ENCODE assay signal across 14 mouse cellular contexts in genomic region chr13:44626806-44627205, GRCm38 (mm10).
DNase-seq lines count a peak whose midpoint lies in the region; ATAC-seq and TF ChIP-seq lines count a peak whose summit lies in the region.
"Had no signal": no experiment of that assay in that cellular context is flagged by ENCODE, and none has a peak within 500 bp of the region (broad histone marks: within the 10 kb centered on the region; RNA-seq: fewer than 3 reads in every experiment).

No protein-coding gene starts in this region.

- no peak overlapping the region for H3K4me2 ChIP-seq in intestine, postnatal 0 days (replicated peaks; ENCODE audit: low read depth)
- H3K4me2 ChIP-seq in stomach, embryonic 15.5 days = no peak overlapping the region
- H3K4me2 ChIP-seq: limb, embryonic 15.5 days had no signal

- H3K9me3 ChIP-seq in intestine, postnatal 0 days (ENCODE audit: control insufficient read depth) = no peaks in the 10 kb centered on the region
- no peaks in the 10 kb centered on the region for H3K9me3 ChIP-seq in stomach, embryonic 15.5 days
- H3K9me3 ChIP-seq: embryonic facial prominence, embryonic 10.5 days; limb, embryonic 15.5 days; megakaryocyte, embryonic 14.5 days had no signal

- H3K27ac ChIP-seq in intestine, postnatal 0 days (ENCODE audit: low read depth, low read length) = no peak overlapping the region
- H3K27ac ChIP-seq in stomach, embryonic 15.5 days = no peak overlapping the region
- H3K27ac ChIP-seq: embryonic facial prominence, embryonic 10.5 days; limb, embryonic 15.5 days had no signal

- WGBS in intestine, postnatal 0 days = 29% methylated on average over 11 of the region's 11 CpGs
- WGBS in stomach, embryonic 15.5 days = 35% methylated on average over 11 of the region's 11 CpGs

- H3K27me3 ChIP-seq in intestine, postnatal 0 days (replicated peaks; ENCODE audit: control insufficient read depth, insufficient read depth, low read length) = no peaks in the 10 kb centered on the region
- no peaks in the 10 kb centered on the region for H3K27me3 ChIP-seq in stomach, embryonic 15.5 days (replicated peaks)
- H3K27me3 ChIP-seq: limb, embryonic 15.5 days had no signal

- no peaks in the 10 kb centered on the region for H3K4me1 ChIP-seq in intestine, postnatal 0 days (replicated peaks; ENCODE audit: control insufficient read depth, insufficient read depth, low read length)
- H3K4me1 ChIP-seq in stomach, embryonic 15.5 days = peaks cover 11% of the 10 kb centered on the region

- no peak overlapping the region for H3K9ac ChIP-seq in intestine, postnatal 0 days (ENCODE audit: low read depth, low read length)
- no peak overlapping the region for H3K9ac ChIP-seq in stomach, embryonic 15.5 days
- H3K9ac ChIP-seq: limb, embryonic 15.5 days had no signal

- no peak overlapping the region for H3K4me3 ChIP-seq in intestine, postnatal 0 days (ENCODE audit: low read depth, low read length)
- no peak overlapping the region for H3K4me3 ChIP-seq in stomach, embryonic 15.5 days (replicated peaks)
- H3K4me3 ChIP-seq: embryonic facial prominence, embryonic 10.5 days; limb, embryonic 15.5 days; megakaryocyte, embryonic 14.5 days had no signal

- H3K36me3 ChIP-seq in intestine, postnatal 0 days (ENCODE audit: control insufficient read depth, insufficient read depth) = no peaks in the 10 kb centered on the region
- H3K36me3 ChIP-seq in stomach, embryonic 15.5 days = no peaks in the 10 kb centered on the region
- H3K36me3 ChIP-seq: embryonic facial prominence, embryonic 10.5 days; limb, embryonic 15.5 days had no signal

- peak; percentile 59 for ATAC-seq in intestine, postnatal 0 days
- peak; percentile 47; the same call in 1 of the 2 replicates for ATAC-seq in stomach, embryonic 15.5 days (ENCODE audit: insufficient read depth, low FRiP score, low read depth)

- peak; percentile 72 to 82 for DNase-seq in adrenal gland, adult (ENCODE audit: inconsistent age in 2 of 2, low spot score in 1 of 2)
- DNase-seq in adrenal gland, postnatal 4 days (ENCODE audit: low spot score in 2 of 2) = no peak
- DNase-seq in ovary, adult 18-20 months (ENCODE audit: low spot score) = peak; percentile 69
- no peak for DNase-seq in ovary, postnatal 10 days (ENCODE audit: low spot score)
- no peak for DNase-seq in thymus, adult 18-20 months
- DNase-seq in layer of hippocampus, adult 9-10 months (ENCODE audit: low spot score) = no peak
- DNase-seq: cerebellum, adult 8-10 months; kidney, adult 11 months; kidney, postnatal 36 days had no signal

- no peak for TF ChIP-seq CTCF in intestine, postnatal 0 days (IDR thresholded peaks at IDR 0.05; ENCODE audit: low read depth)

Comparison
In these comparisons a context has a peak if more than half of its experiments do, and no peak if none do; other contexts are left out.
1. DNase-seq: peak in adrenal gland, adult (2 of 2) and ovary, adult 18-20 months (single experiment); none in adrenal gland, postnatal 4 days (0 of 2), ovary, postnatal 10 days (single experiment), thymus, adult 18-20 months (0 of 2) and layer of hippocampus, adult 9-10 months (single experiment).